ENCODE assay signal across 16 mouse cellular contexts in genomic region chr6:145240285-145240684, GRCm38 (mm10).
"Had no signal": no experiment of that assay in that cellular context is flagged by ENCODE, and none has a peak within 500 bp of the region (broad histone marks: within the 10 kb centered on the region; RNA-seq: fewer than 3 reads in every experiment).

No protein-coding gene starts in this region.

- H3K9ac ChIP-seq: neural tube, embryonic 13.5 days; neural tube, embryonic 15.5 days; stomach, embryonic 15.5 days had no signal

- H3K27me3 ChIP-seq: neural tube, embryonic 13.5 days; neural tube, embryonic 15.5 days; stomach, embryonic 15.5 days had no signal

- DNase-seq: retina, postnatal 1 day; right cerebral cortex, adult 18-20 months; right cerebral cortex, postnatal 14 days; right cerebral cortex, postnatal 25 days; right cerebral cortex, postnatal 4 days; spleen, adult 18-20 months; thymus, adult 18-20 months; thymus, adult 2 months; thymus, postnatal 14 days; thymus, postnatal 25 days; thymus, postnatal 36 days; thymus, postnatal 4 days had no signal

- H3K4me2 ChIP-seq: neural tube, embryonic 13.5 days; neural tube, embryonic 15.5 days; stomach, embryonic 15.5 days had no signal

- H3K4me1 ChIP-seq: neural tube, embryonic 13.5 days; neural tube, embryonic 15.5 days; stomach, embryonic 15.5 days had no signal

- H3K9me3 ChIP-seq: neural tube, embryonic 13.5 days; neural tube, embryonic 15.5 days; stomach, embryonic 15.5 days had no signal

- H3K27ac ChIP-seq: neural tube, embryonic 13.5 days; neural tube, embryonic 15.5 days; stomach, embryonic 15.5 days; stomach, postnatal 0 days had no signal

- H3K36me3 ChIP-seq: stomach, embryonic 15.5 days had no signal

- H3K4me3 ChIP-seq: neural tube, embryonic 13.5 days; neural tube, embryonic 15.5 days; stomach, embryonic 15.5 days had no signal
